Mouse (Mus musculus): ENCODE measurements at regions not wholly inside any gene's neighbourhood (a gene's known extent, or its start where the extent isn't known, plus 50 kb on each side); places are given as distances from the start of the nearest gene placed in this dataset.
A peak's percentile ranks its signal among the peaks of the same experiment; 100 is the strongest.

GRCm38 (mm10) chr1:111754263-111754857, 110.4 kb downstream of the Dsel start:
- peak; percentile 7 for DNase-seq (ENCODE audit: extremely low spot score)
